Mouse (Mus musculus) 3134 (cell line): Measurements from ENCODE around the gene Tat.
A peak's percentile ranks its signal among the peaks of the same experiment; 100 is the strongest.
"Not testable (repeated sequence)": the region's sequence is repeated elsewhere in the genome, so short reads cannot be mapped to it uniquely, and the experiment has no call there.

Source experiments
- DNase-seq: peaks from one replicate; pipeline ENCODE4 v3.0.0-alpha.2; 2011; ENCODE audit warnings: low spot score; ENCODE audit not compliant: insufficient read length; ENCODE audit errors: extremely low read depth

The Tat gene

GRCm38 (mm10) chr8:109982386-109983105 is 7.7 kb upstream of the Tat start:
- no peak for DNase-seq

GRCm38 (mm10) chr8:109983944-109984343 is 6.3 kb upstream of the Tat start:
- DNase-seq, result no peak

GRCm38 (mm10) chr8:109986384-109986783 is 3.9 kb upstream of the Tat start:
- no peak for DNase-seq

GRCm38 (mm10) chr8:109987776-109988175 is 2.5 kb upstream of the Tat start:
- DNase-seq, result no peak

- no peak for DNase-seq
Observed at GRCm38 (mm10) chr8:109989151-109989550, 1.1 kb upstream of the Tat start.

- no peak for DNase-seq
Observed at GRCm38 (mm10) chr8:109992166-109992565, 1.9 kb downstream of the Tat start.

GRCm38 (mm10) chr8:109992951-109993350 is 2.7 kb downstream of the Tat start:
- DNase-seq, result no peak

- no peak for DNase-seq
Observed at GRCm38 (mm10) chr8:109997381-109997780, 7.1 kb downstream of the Tat start.

- DNase-seq, result no peak
Observed at GRCm38 (mm10) chr8:109998066-109998465, 7.8 kb downstream of the Tat start.

- DNase-seq, result no peak
Observed at GRCm38 (mm10) chr8:109999974-110000373, 9.7 kb downstream of the Tat start.

- DNase-seq, result peak; percentile 13
Observed at GRCm38 (mm10) chr8:110002953-110003352, 12.7 kb downstream of the Tat start.

- DNase-seq, result no peak
Observed at GRCm38 (mm10) chr8:110004300-110004699, 14.1 kb downstream of the Tat start.

GRCm38 (mm10) chr8:110006312-110007023 is 16.2 kb downstream of the Tat start:
- DNase-seq, result no peak

GRCm38 (mm10) chr8:110008228-110008994 is 18.2 kb downstream of the Tat start:
- DNase-seq, result no peak

- DNase-seq, result no peak
Observed at GRCm38 (mm10) chr8:110008995-110009446, 18.8 kb downstream of the Tat start.

- no peak for DNase-seq
Observed at GRCm38 (mm10) chr8:110010868-110011267, 20.6 kb downstream of the Tat start.

GRCm38 (mm10) chr8:110022081-110022480 is 31.8 kb downstream of the Tat start:
- DNase-seq, result no peak

- no peak for DNase-seq
Observed at GRCm38 (mm10) chr8:110022768-110023344, 32.6 kb downstream of the Tat start.

- not testable (repeated sequence) for DNase-seq
Observed at GRCm38 (mm10) chr8:110033771-110034170, 43.5 kb downstream of the Tat start.

GRCm38 (mm10) chr8:110034331-110034730 is 44.1 kb downstream of the Tat start:
- DNase-seq, result no peak

- DNase-seq, result no peak
Observed at GRCm38 (mm10) chr8:110036156-110036555, 45.9 kb downstream of the Tat start.
